Comparison of ENCODE assay signal across 7 mouse cellular contexts in the genomic region with DNA sequence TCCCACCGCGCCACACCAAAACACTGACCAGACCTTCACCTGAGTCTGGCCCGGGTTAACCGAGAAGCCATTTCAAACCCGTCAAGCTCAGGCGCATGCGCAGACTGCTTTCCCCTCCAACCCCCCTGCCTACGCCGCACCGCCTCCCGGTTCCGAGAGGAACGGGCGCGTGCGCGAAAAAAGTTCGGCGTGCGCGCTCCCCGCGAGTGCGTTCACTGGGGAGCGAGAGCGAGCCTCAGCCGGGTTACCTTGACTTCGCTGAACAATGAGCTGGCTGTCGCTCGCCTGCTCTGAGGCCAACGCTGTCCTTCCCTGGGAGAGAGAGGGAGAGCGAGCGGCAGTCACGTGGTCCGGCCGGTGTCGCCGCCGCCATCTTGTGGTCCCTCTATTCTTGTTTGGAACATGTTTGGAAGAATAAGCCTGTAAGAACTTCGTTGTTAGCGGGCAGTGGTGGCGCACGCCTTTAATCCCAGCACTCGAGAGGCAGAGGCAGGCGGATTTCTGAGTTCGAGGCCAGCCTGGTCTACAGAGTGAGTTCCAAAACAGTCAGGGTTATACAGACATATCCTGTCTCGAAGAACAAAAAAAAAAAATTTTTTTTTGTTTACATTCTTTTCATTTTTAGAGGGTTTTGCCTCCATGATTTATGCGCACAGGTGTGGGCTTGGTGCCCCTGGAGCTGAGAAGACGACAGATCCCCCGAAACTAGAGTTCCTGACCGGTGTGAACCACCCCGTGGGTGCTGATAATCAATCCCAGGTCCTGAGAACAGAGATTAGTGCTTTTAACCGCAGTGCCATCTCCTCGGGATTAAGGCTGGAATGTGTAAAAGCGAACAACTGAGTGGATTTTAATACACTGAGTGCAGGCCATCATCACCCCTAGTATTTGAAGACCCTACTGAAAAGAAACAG. TPM values are rescaled to one million over a fixed set of nuclear protein-coding genes. Genes with fewer than 3 reads are reported as not detected.
A peak's percentile ranks its signal among the peaks of the same experiment; 100 is the strongest.
DNase-seq lines count a peak whose midpoint lies in the region; ATAC-seq lines count a peak whose summit lies in the region.

TSS of gene Ccar1 (minus strand) at position 110 of the 914 bp plus-strand sequence.

- intact Hi-C loops in gastrocnemius, postnatal 36 days (cut with DNase I) = loop anchor here (1.0 kb wide), 1 partner anchor 128 kb away; the partner anchor contains the start of gene Slc25a16
- intact Hi-C loops in left cerebral cortex, postnatal 25 days (cut with DNase I) = loop anchor here (2.0 kb wide), 1 partner anchor 142 kb away; the partner anchor contains the start of gene Ddx50

- ATAC-seq in intestine, embryonic 15.5 days = peak; percentile 99

- H3K4me2 ChIP-seq in intestine, embryonic 15.5 days (replicated peaks) = peak within 1 kb of the TSS; percentile 61

- H3K4me3 ChIP-seq in intestine, embryonic 15.5 days (replicated peaks) = peak within 1 kb of the TSS; percentile 95
- H3K4me3 ChIP-seq in midbrain, embryonic 10.5 days = peak within 1 kb of the TSS; percentile 96

- 2% methylated on average over 55 of the region's 55 CpGs for WGBS in intestine, embryonic 15.5 days
- 3% methylated on average over 55 of the region's 55 CpGs for WGBS in midbrain, embryonic 10.5 days

- H3K36me3 ChIP-seq in intestine, embryonic 15.5 days = peaks cover 11% of the 10 kb centered on the region
- H3K36me3 ChIP-seq in midbrain, embryonic 10.5 days = peaks cover 33% of the 10 kb centered on the region

- DNase-seq in adrenal gland, adult 2 months = peak; percentile 99
- DNase-seq in embryo, embryonic 11.5 days (ENCODE audit: low read depth, low spot score) = peak; percentile 99
- peak; percentile 98 for DNase-seq in gastrocnemius, postnatal 36 days
- peak; percentile 97 to 99 for DNase-seq in left cerebral cortex, postnatal 25 days (ENCODE audit: low spot score in 2 of 2)
- peak; percentile 99 for DNase-seq in midbrain, embryonic 10.5 days (ENCODE audit: low spot score)
- DNase-seq in right cerebral cortex, postnatal 4 days = peak; percentile 100

- H3K27me3 ChIP-seq in intestine, embryonic 15.5 days (replicated peaks) = no peaks in the 10 kb centered on the region
- H3K27me3 ChIP-seq in midbrain, embryonic 10.5 days (ENCODE audit: low read depth, poor library complexity, severe bottlenecking) = no peaks in the 10 kb centered on the region

- H3K27ac ChIP-seq in intestine, embryonic 15.5 days = peak within 1 kb of the TSS; percentile 96
- peak within 1 kb of the TSS; percentile 98 for H3K27ac ChIP-seq in midbrain, embryonic 10.5 days (replicated peaks)

- no peaks in the 10 kb centered on the region for H3K4me1 ChIP-seq in intestine, embryonic 15.5 days (replicated peaks)
- H3K4me1 ChIP-seq in midbrain, embryonic 10.5 days = peaks cover 13% of the 10 kb centered on the region

- H3K9me3 ChIP-seq in intestine, embryonic 15.5 days = no peaks in the 10 kb centered on the region
- no peaks in the 10 kb centered on the region for H3K9me3 ChIP-seq in midbrain, embryonic 10.5 days (replicated peaks)

- peak within 1 kb of the TSS; percentile 99 for H3K9ac ChIP-seq in intestine, embryonic 15.5 days

RNA-seq across cellular contexts. Expression of gene Ccar1, which starts in this region (rescaled TPM):
- 100 to 1,000 TPM in 1 of 2 experiments, 10 to 100 TPM in 1; 48.2 to 114 TPM for total RNA-seq in adrenal gland, adult 2 months (2021)
- 32.4 and 49.1 TPM in 2 replicates for polyA plus RNA-seq in adrenal gland, adult 2 months (2012; rRNA removed)
- total RNA-seq in gastrocnemius, postnatal 36 days (2021) = 10 to 100 TPM; 26.3 to 27.6 TPM
- polyA plus RNA-seq in intestine, embryonic 15.5 days (2015; fragmentation: Nextera tagmentation; extraction: Ambion mirVana) = 109 and 110 TPM in 2 replicates
- 10 to 100 TPM; 53.5 to 55.1 TPM for total RNA-seq in left cerebral cortex, postnatal 25 days (2021)
- polyA plus RNA-seq in midbrain, embryonic 10.5 days (2016; fragmentation: Nextera tagmentation; extraction: Ambion mirVana) = 156 TPM in 2 replicates

Comparison
In these comparisons a context has a peak if more than half of its experiments do, and no peak if none do; other contexts are left out.
1. Peak in every context shown above with its lines: DNase-seq, ATAC-seq, H3K4me3 ChIP-seq and H3K27ac ChIP-seq.